Mouse (Mus musculus): ENCODE measurements around the gene Rspry1.

GRCm38 (mm10) chr8:94571896-94572295 is 29.8 kb upstream of the Rspry1 start:
- TF ChIP-seq CTCF (IDR thresholded peaks at IDR 0.05; ENCODE audit: low read depth), result no peak
- no peak for TF ChIP-seq EP300 (IDR thresholded peaks at IDR 0.05; ENCODE audit: low read depth)

Data from liver, postnatal 0 days (tissue).